Mouse (Mus musculus): ENCODE measurements at regions not wholly inside any gene's neighbourhood (a gene's known extent, or its start where the extent isn't known, plus 50 kb on each side); places are given as distances from the start of the nearest gene placed in this dataset.
A peak's percentile ranks its signal among the peaks of the same experiment; 100 is the strongest.

DNA sequence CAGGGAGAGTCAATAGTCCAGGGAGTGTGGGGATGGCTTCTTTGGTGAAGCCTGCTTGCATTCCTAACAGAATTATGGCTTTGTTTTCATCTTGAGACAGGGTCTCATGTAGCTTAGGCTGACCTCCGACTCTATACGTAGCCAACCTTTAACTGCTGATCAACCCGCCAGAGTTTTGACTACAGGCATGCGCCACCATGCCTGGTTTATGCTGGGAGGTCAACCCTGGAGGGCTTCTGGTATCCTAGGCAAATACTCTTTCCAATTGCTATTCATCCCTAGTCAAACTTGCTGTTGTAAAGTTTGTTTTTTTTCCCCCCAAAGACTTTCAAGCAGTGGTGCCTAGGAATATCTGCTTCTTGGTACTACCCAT is 127.3 kb upstream of the Adgrl2 start:
- ATAC-seq (replicated peaks in 1 of 2; ENCODE audit: insufficient read depth in 1 of 2, low FRiP score in 2 of 2, low TSS enrichment in 1 of 2, low read depth in 1 of 2, poor library complexity in 2 of 2, severe bottlenecking in 2 of 2): no peak

DNA sequence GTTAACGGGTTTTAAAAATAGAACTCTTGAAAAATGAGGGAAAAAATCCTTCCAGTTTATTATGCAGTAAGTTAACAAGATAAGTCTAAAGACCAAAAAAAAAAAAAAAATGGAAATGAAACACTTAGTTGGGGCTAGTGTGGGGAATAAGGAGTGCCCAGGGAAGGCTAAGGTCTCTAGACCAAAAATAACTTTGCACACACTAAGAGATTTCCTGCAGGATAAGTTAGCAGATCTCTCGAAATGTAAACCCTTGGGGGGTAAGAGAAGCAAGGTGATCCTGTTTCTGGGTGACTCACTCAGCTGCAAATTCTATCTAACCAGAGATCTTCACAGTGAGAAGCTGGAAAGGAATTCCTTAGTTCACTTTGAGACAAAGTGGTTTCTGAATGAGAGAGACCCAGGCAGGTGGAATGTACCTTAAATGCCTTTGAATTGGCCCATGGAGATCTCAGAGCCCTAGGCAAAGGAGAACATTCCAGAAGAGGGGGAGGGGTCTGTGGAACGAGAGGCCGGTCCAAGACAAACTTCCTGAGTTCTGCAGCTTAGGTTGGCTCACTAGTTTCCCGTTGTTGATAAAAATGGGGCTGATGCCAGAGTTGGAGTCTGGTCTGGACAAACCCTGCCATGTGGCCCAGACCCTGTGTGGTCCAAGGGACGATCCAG is 126.8 kb upstream of the Adgrl2 start:
- no peak for ATAC-seq (replicated peaks in 1 of 2; ENCODE audit: insufficient read depth in 1 of 2, low FRiP score in 2 of 2, low TSS enrichment in 1 of 2, low read depth in 1 of 2, poor library complexity in 2 of 2, severe bottlenecking in 2 of 2)

DNA sequence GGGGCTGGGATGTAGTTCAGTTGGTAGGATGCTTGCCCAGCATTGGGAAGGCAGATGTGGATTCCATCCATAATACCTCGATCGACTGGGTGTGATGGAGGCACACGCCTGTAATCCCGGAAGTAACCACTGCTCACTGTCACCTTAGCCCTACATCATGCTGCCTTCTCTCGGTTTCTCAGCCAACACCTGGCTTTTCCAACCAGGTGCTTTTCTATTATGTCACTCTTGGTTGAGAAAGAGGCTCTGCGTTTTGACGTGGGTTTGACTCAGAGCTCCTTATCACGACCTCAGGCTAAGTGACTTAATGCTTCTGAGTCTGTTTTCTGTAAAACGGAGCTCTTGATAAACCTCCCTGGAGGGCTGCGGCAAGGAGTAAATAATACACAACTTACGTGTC is 126.2 kb upstream of the Adgrl2 start:
- ATAC-seq (replicated peaks in 1 of 2; ENCODE audit: insufficient read depth in 1 of 2, low FRiP score in 2 of 2, low TSS enrichment in 1 of 2, low read depth in 1 of 2, poor library complexity in 2 of 2, severe bottlenecking in 2 of 2): no peak

DNA sequence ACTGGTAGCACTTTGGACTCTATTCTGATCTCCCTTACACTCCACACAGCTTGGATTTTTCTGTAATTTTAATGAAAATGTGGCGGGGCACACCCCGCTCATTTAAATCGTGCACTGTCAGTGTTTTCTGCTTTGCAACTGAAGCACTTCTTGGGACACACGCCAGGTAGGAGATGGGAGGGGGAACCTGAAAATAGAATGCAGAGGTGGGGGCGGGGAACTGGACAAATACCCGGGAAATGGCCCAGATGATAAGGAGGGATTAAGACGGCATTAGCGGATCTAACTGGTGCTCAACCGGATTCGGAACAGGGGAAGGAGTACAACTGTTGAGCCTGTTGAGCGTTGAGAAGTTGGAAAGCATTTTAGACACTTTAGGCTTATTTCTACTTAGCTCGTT is 125.5 kb upstream of the Adgrl2 start:
- no peak for ATAC-seq (replicated peaks in 1 of 2; ENCODE audit: insufficient read depth in 1 of 2, low FRiP score in 2 of 2, low TSS enrichment in 1 of 2, low read depth in 1 of 2, poor library complexity in 2 of 2, severe bottlenecking in 2 of 2)

DNA sequence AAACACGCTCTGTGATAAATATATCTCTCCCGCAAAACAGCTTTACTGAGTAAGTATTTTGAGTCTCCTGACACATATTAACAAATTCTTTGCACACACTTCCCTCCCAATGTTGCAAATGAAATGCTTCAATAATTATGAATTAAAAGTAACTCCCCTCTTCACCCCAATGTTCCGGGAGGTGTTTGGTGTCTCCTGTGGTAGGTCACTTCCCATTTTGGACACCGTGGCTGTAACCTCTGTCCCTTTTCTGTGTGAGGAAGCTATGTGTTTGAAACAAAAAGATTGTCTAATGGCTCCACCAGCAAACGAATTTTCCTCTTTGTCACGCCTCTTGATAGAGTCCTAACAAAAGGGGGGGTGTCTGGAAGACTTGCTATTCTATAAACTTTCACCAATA is 122.5 kb upstream of the Adgrl2 start:
- no peak for ATAC-seq (replicated peaks in 1 of 2; ENCODE audit: insufficient read depth in 1 of 2, low FRiP score in 2 of 2, low TSS enrichment in 1 of 2, low read depth in 1 of 2, poor library complexity in 2 of 2, severe bottlenecking in 2 of 2)

DNA sequence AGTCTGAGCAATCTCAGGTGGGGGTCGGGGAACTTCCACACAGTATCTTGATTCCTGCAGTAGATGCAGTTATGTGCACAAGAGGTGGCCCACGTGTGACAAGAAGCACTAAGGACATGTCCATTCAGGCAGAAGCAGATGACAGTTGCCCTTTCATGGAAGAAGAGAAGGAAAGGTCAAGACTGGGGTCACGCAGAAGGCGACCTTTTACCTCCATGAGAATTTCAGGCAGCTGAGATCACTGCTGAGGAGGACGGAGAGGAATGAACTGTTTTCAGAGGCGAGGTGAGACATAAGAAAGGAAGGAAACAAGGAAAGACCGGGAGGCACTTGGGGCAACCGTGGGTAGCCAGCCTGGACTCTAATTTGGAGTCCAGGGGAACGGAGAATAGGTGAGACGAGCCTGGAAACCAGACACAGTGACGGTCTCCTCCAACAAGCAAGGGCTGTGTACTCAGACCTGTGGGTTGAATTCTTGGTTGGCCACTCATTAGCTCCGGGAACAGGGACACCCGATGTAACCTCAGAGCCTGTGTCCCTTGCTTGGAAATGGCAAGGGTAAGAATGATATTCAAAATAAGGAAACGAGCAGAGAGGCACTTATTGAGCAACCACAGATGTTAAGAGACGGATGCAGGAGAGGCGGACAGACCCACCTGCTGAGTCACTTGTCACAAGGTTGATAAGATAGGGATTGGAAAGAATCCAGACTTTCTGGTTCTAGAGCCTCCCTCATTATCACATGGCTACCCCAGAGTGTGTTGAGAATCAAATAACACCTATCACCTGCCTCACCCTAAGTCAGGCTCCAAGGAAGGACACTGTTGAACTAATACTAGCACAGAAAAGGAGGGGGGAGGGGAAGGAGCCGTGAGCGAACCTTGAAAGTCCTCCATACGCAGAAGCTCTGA is 121.4 kb upstream of the Adgrl2 start:
- ATAC-seq (replicated peaks in 1 of 2; ENCODE audit: insufficient read depth in 1 of 2, low FRiP score in 2 of 2, low TSS enrichment in 1 of 2, low read depth in 1 of 2, poor library complexity in 2 of 2, severe bottlenecking in 2 of 2): peak; percentile 67 to 78

DNA sequence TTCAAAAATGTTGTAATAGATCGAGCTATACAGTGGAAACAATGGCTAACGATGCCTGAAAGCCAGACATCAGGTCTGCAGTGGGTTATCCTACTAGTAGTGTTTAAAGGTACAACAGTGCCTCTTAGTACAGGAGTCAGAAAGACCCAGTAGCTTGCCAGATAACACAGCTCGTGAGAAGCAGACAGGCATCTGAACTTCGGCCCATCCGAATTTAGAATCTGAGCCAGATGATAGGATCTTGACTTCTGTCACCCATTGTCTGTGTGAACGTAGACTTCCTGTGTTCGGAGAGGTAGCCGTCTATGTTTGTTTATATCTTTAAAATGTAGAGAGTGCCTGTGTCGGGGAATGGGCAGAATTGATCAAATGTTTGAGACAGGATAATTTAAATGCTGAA is 120.5 kb upstream of the Adgrl2 start:
- no peak for ATAC-seq (replicated peaks in 1 of 2; ENCODE audit: insufficient read depth in 1 of 2, low FRiP score in 2 of 2, low TSS enrichment in 1 of 2, low read depth in 1 of 2, poor library complexity in 2 of 2, severe bottlenecking in 2 of 2)

DNA sequence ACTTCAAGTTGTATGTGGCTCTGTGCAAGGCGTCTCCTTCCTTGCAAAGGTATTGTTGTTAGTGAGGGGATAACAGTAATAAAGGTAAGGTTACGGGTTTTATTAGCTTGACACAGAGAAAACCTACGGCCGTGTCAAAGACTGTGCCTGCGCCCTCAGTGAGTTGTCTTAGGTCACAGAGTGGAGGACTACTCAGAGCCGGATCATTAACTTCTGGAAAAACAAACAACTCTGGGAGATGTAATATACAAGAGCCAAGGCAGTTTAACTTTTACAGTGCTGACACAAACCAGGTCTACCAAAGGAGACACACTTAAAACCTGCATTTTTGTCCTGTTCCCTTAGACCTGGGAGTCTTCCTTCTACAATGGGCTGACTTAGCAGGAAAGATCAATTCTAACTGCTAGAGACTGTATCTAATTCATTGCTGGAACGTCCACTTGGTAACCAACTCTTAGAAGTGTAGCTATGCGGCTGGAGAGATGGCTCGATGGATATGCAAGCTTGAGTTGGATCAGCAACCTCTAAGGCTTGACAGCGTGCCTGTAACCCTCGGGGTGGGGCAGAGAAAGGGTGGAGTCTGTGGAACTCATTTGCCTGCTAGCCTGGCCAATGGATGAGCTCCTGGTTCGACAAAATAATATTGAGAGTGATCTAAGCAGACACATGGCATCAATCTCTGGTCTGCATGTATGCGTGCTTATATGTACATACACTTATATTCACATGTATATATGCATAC is 115.5 kb upstream of the Adgrl2 start:
- no peak for ATAC-seq (replicated peaks in 1 of 2; ENCODE audit: insufficient read depth in 1 of 2, low FRiP score in 2 of 2, low TSS enrichment in 1 of 2, low read depth in 1 of 2, poor library complexity in 2 of 2, severe bottlenecking in 2 of 2)

DNA sequence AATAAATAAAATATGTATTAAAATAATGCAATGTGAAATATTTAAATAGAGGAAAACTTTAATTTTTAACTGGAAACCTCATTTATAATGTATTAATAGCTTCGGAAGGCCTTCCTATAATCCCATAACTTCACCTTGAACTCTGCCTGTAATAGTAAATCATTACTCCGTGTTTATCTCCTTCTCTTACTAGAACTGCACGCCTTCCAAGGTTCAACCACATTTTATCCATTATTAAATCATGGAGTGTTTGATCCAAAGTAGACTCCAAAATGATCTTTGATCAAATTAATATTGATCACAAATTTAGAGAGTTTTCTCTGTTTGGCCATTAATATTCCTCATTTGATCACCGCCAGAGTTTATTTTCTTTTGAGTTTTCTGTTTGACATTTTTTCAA is 114.8 kb upstream of the Adgrl2 start:
- no peak for ATAC-seq (replicated peaks in 1 of 2; ENCODE audit: insufficient read depth in 1 of 2, low FRiP score in 2 of 2, low TSS enrichment in 1 of 2, low read depth in 1 of 2, poor library complexity in 2 of 2, severe bottlenecking in 2 of 2)

DNA sequence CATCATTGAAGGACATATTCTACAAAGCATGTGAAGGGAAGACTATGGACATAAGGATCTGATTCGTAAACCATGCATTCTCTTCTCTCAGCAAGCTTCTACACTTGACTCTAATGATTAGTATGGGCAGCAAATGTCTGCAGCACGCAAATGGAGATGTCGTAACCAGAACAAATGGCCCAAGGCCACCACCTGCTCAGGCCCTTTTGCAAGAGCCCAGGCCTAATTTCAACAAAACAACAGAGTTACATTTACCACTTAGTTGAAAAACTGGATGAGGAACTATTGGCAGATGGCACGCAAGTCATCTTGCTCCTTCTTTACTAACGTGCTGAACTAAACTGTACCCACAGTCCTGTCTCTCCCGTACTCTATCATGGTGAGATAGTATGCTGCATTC is 113.7 kb upstream of the Adgrl2 start:
- ATAC-seq (replicated peaks in 1 of 2; ENCODE audit: insufficient read depth in 1 of 2, low FRiP score in 2 of 2, low TSS enrichment in 1 of 2, low read depth in 1 of 2, poor library complexity in 2 of 2, severe bottlenecking in 2 of 2): peak in 1 of 2 experiments; percentile 49; a peak in 1 of 4 replicates

DNA sequence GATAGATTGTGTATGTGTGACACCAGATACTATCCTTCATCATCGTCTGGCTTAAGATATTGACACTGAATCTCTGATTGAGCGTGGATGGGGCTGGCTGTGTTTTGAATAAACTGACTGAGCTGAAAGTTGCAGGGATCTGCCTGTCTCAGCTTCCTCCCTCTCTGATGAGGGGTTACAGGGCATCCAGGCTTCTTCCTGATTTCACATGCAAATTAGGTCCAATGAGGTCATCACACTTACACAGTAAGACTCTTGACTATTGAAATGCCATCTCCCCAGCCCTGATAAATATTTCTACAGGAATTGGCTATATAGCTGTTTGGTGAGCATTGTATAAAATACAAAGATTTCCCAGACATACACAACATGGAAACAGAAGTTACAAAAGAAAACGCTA is 113.1 kb upstream of the Adgrl2 start:
- ATAC-seq (replicated peaks in 1 of 2; ENCODE audit: insufficient read depth in 1 of 2, low FRiP score in 2 of 2, low TSS enrichment in 1 of 2, low read depth in 1 of 2, poor library complexity in 2 of 2, severe bottlenecking in 2 of 2): no peak; a peak in 1 of 4 replicates

DNA sequence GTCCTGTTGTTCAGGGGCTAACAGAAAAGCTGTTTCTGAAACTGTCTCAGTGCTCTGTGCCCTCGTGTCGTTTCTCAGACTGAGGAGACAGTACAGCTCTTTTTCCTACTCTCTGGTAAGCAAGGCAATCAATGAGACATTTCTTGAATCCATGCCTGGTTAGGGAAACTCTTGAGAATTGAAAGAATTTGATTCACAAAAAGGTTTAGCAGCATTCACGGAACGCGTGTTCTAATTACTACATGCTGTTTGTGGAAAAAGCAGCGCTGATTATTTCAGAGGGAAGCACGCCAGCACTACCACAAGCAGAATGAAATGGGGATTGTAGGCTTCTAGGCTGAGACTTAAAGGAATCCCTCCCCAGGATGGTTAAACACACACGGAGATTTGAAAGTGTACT is 112.5 kb upstream of the Adgrl2 start:
- ATAC-seq (replicated peaks in 1 of 2; ENCODE audit: insufficient read depth in 1 of 2, low FRiP score in 2 of 2, low TSS enrichment in 1 of 2, low read depth in 1 of 2, poor library complexity in 2 of 2, severe bottlenecking in 2 of 2): no peak

DNA sequence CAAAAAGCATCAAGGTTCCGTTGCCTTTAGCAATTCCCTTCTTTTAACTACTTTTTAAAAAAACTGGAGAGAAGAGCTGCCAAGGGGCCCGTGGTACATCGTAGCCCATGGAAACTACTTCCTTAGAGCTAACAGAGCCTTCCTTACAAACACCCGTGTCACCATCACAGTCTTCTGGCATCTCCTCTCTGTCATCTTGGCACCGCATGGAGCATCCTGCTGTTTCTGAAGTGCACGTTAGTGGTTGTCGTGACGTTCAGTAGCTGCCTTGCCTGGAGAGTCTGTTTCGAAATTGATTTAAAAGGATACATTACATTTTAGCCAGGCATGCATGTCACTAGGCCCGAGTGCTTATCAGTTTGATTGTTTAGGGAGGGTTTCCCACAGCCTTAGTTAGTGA is 111.4 kb upstream of the Adgrl2 start:
- no peak for ATAC-seq (replicated peaks in 1 of 2; ENCODE audit: insufficient read depth in 1 of 2, low FRiP score in 2 of 2, low TSS enrichment in 1 of 2, low read depth in 1 of 2, poor library complexity in 2 of 2, severe bottlenecking in 2 of 2)

DNA sequence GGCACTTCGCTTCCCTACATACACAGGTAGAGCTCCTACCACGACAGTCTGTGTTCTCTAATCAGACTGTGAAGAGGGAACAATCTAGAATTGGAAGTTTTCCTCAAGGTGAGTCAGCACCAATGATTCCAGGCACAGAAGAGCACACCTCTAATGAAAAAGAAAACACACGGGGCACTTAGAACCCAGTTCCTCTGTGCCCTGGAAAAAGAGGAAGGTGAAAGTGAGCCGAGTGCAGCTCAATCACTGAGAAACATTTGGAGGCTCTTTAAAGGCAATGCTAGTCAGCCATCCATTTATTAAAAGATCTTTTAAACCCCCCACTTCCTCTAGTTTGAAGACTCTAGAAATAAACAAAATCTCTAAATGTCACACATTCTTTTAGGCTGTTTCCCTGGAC is 108.4 kb upstream of the Adgrl2 start:
- ATAC-seq (replicated peaks in 1 of 2; ENCODE audit: insufficient read depth in 1 of 2, low FRiP score in 2 of 2, low TSS enrichment in 1 of 2, low read depth in 1 of 2, poor library complexity in 2 of 2, severe bottlenecking in 2 of 2): peak; percentile 67 to 71; a peak in 3 of 4 replicates

DNA sequence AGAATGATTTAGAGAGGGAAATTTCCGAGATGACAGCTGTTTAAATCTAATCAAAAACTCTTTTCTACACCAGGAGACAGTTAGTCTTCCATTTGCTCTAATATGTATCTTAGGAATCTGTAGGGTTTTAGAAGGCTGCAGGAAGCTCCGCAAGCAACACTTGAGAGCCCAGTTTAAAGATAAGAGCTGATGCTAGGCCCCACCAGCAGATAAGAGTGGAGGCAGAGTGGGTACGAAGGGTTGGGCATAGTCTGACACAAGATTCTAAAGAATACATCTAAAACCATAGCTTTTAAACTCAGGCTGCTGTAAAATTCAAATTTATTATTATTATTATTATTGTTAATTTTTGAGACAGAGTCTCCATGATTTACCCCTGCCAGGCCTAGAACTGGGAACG is 106.7 kb upstream of the Adgrl2 start:
- ATAC-seq (replicated peaks in 1 of 2; ENCODE audit: insufficient read depth in 1 of 2, low FRiP score in 2 of 2, low TSS enrichment in 1 of 2, low read depth in 1 of 2, poor library complexity in 2 of 2, severe bottlenecking in 2 of 2): no peak

DNA sequence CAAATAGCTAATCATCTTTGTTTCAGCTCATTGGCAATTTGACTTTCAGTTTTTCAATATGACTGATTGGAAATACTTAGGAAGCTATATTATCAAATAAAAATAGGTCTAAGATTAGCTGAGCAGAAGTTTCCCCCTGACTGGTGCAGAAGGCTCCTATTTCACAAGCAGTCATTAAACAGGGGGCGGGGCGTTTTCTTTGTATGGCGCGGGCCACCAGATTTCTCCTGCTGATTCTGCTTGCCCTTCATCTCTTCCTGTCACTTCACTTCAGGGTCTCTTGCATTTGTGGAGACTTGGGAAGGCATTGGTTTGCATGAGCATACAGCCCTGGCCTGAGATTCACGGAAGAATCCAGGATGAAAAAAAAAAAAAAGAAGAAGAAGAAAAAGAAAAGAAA is 102.3 kb upstream of the Adgrl2 start:
- ATAC-seq (replicated peaks in 1 of 2; ENCODE audit: insufficient read depth in 1 of 2, low FRiP score in 2 of 2, low TSS enrichment in 1 of 2, low read depth in 1 of 2, poor library complexity in 2 of 2, severe bottlenecking in 2 of 2): no peak

DNA sequence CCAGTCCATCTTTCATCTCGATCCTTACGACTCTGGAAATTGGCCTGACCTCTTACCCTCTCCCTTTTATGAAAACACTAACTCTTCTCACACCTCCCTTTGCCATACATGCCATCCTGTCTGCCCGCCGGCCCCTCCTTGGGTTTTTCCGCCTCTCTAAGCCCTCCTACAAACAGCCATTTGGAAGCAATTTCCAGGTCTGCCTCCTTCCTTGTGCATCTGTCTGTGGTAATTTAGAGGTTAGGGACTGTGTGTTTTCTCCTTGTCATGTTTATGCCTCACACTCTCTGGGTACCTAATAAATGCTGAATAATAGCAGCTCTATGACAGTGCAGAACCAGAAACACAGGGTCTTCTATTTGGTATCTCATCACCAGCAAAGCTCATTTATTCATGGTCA is 99.7 kb upstream of the Adgrl2 start:
- ATAC-seq (replicated peaks in 1 of 2; ENCODE audit: insufficient read depth in 1 of 2, low FRiP score in 2 of 2, low TSS enrichment in 1 of 2, low read depth in 1 of 2, poor library complexity in 2 of 2, severe bottlenecking in 2 of 2): no peak

DNA sequence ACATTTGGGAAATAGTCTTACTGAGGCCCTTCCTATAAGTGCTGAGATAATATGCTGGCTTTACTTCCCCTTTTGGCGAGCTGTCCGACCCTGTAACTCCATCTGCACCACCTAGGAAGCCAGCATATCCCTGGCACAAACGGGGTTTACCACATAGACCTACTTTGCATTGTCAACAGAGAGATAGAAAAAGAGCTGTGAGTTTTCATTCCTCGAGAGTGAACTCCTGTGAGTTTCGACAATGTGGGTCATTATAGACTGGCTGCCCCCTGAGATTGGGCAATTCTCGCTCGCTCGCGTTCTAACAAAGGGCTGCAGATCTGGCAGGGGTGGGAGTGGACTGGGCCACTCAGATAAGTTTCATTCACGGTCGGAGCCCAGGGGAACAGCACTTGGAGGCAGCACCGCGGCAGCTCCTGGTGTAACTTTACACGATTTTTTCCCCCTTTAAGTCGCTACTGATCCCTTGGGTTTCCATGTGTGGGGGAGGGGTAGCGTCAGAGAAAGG is 98.3 kb upstream of the Adgrl2 start:
- ATAC-seq (replicated peaks in 1 of 2; ENCODE audit: insufficient read depth in 1 of 2, low FRiP score in 2 of 2, low TSS enrichment in 1 of 2, low read depth in 1 of 2, poor library complexity in 2 of 2, severe bottlenecking in 2 of 2): peak; percentile 73 to 87

All from hematopoietic stem cell, adult 5-6 weeks (primary cell).